Mouse (Mus musculus) cerebellum, postnatal 25 days (tissue): ENCODE measurements around the gene Gadd45b.
A peak's percentile ranks its signal among the peaks of the same experiment; 100 is the strongest.

Experiments
- DNase-seq, 2 experiments: peaks; one replicate each; pipeline ENCODE4 v3.0.0; 2021; ENCODE audit warnings: mixed read lengths in 2 of 2

Gene Gadd45b

DNA sequence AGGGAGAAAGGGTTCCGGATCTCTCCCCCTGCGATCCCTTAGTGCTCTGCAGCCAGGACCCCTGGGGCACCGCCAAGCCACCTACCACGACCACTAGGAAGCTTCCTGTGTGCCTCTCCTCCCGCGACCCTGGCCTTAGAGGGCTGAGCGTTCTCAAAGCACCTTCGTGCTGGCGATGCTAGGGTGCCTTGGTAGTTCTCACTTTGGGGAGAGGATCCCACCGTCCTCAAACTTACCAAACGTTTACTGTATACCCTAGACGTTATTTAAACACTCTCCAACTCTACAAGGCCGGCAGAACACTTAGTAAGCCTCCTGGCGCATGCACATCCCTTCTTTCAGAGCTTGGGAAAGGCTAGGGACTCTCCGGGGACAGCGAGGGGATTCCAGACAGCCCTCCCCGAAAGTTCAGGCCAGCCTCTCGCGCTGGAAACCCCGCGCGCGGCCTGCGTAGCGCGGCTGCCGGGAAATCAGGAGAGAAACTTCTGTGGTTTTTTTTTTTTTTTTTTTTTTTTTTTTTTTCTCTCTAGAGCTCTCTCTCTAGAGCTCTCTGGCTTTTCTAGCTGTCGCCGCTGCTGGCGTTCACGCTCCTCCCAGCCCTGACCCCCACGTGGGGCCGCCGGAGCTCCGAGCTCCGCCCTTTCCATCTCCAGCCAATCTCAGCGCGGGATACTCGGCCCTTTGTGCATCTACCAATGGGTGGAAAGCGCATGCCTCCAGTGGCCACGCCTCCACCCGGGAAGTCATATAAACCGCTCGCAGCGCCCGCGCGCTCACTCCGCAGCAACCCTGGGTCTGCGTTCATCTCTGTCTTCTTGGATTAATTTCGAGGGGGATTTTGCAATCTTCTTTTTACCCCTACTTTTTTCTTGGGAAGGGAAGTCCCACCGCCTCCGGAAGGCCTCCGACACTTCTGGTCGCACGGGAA, at the start of gene Gadd45b:
TSS of gene Gadd45b (plus strand) at position 775 of the 928 bp plus-strand sequence.
- peak; percentile 98 to 99 for DNase-seq

DNA sequence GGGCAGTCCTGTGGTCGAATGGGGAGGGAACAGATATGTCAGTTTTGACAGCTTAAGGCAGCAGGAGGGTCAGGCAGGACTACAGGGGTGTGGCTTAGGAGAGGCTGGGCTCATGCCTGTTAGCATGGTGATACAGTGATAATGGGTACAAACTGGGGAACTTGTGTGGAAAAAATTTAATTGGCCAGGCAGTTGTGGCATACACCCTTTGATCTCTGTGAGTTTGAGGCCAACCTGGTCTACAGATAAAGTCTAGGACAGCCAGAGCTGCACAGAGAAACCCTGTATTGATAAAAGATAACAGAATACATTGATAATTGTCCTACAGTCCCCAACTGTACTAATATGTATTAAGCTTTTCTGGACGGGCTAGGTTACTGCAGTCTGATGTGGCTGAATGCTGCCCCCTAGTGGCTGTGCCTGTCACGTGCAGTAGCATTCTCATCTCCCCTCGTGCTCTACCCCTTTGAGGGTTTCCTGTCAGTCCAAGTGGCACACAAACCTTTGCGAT, 49.7 kb upstream of the Gadd45b start:
- peak; percentile 77 to 87 for DNase-seq

DNA sequence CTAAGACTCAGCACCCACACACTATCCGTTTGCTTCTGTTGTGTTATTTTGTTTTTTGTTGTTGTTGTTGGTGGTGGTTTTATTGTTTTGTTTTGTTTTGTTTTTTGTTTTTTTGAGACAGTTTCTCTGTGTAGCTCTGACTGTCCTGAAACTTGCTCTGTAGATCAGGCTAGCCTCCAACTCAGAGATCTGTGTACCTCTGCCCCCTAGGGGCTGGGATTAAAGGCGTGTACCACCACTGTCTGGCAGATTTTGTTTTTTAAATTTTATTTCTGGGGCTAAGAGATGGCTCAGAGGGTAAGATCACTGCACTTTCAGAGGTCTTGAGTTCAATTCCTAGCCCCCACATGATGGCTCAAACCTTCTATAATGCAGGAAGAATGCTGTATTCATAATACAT, 49.0 kb upstream of the Gadd45b start:
- no peak for DNase-seq

DNA sequence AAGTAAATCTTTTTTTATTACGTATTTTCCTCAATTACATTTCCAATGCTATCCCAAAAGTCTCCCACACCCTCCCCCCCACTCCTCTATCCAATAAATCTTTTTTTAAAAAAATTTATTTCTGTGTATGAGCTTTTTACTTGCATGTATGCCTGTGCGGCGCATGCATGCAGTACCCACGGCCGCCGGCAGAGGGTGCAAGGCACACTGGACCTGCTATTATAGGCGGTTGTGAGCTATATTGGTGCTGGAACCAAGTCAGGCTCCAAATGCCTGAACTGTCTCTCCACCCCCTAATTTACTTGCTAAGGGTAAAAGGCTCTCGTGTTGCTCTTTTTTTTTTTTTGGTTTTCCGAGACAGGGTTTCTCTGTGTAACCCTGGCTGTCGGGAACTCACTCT, 48.6 kb upstream of the Gadd45b start:
- DNase-seq: peak; percentile 82 to 88

DNA sequence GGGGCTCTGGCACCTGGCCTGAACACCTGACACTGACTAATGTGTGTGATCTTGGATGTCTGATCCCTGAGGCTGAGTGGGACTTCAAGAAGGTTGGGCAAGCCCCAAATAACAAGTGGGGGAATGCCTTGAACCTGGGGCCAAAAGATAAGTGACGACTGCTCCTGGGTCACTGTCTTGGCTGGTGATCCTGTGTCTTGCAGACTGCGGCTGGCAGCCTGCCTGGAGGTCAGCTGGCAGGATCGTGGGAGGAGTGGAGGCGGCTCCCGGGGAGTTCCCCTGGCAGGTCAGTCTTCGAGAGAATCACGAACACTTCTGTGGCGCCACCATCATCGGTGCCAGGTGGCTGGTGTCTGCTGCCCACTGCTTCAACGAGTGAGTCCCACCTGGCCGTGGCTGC, 42.7 kb upstream of the Gadd45b start:
- DNase-seq: peak; percentile 85 to 91

DNA sequence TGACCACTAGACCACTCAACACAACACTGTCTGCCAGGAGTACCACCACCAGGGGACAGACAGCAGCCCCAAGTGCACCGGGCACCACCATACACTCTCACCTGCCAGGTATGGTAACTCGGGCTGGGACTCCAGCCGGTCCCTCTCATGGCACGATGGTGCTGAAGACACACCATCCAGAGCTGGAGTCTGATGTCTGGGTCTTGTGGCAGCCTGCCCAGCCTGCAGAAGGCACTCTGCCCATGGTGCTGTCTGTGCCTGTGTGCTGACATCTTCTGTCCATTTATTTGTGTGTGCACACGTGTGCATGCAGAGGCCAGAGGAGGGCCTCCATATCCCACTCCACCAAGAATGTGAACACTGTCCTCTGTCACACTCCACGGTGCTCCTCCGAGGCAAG, 34.8 kb upstream of the Gadd45b start:
- peak in 1 of 2 experiments; percentile 51 for DNase-seq

DNA sequence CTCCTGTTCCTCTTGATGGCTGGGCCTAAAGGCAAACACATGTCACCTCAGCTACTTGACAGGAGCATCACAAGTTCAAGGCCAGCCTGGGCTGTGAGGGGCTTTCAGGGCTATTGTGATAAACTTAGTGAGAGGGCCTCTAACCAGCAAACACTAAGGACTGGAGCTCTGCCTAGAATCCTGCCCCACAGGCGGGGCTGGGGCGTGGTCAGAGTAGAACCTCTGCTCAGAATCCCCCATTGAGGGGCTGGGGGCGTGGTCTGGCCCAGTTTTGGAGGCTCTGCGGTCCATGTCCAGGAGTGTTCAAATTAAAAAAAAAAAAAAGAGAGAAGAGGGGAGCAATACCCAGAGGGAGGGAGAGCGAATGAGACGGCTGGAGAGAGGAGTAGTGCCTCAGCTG, 34.2 kb upstream of the Gadd45b start:
- DNase-seq: no peak

DNA sequence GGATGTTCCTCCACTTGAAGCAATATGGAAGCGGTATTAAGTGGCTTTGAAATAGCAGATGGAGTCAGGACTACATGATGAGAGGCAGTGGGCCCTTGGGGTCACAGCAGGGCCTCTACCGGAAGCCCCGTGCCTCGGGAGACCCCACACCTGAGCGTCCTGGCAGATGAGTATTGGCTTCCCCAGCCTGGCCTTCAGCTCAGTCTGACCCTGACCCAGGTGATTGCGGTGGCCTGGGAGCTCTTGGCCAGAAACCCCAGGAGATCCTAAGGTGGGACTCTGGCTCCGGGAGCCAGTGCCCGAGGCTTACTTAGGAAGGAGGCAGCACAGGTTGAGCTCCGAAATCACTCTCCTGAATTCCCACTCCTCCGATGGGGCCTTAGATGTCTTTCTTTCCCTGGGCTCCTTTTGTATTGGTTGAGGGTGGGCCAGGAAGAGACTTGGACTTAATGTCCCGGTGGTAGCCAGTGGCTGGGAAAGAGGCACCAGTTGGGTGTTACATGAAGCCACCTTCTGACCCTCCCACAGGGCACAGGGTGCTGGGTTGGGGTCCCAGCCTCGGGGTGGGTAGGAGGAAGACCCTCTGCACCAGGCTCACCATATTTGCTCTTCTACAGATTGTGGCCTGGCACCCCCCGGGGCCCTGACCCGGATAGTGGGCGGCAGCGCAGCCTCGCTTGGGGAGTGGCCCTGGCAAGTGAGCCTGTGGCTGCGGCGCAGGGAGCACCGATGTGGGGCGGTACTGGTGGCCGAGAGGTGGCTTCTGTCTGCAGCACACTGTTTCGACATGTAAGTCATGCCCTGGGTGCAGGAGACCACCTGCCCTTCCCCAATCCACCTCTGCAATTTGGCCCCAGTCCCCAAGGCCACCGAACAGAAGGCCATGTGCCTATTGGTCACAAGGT, 33.0 kb upstream of the Gadd45b start:
- no peak for DNase-seq

DNA sequence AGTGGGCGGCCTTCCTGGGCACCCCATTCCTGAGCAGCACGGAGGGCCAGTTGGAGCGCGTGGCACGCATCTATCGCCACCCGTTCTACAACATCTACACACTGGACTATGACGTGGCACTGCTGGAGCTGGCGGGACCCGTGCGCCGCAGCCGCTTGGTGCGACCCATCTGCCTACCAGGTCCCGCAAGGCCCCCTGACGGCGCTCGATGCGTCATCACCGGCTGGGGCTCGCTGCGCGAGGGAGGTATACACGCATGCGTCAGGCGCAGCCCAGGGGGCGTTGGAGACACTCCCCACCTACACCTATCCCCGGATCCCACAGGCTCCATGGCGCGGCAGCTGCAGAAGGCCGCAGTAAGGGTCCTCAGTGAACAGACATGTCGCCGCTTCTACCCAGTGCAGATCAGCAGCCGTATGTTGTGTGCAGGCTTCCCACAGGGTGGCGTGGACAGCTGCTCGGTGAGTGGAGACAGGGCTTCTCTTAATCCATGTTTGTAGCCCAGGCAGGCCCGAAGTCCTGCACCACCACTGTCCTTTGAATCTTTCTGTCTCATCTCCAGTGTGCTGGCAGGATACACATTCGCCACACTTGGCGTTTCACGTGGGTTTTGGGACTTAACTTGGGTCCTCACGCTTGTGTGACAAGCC, 31.9 kb upstream of the Gadd45b start:
- DNase-seq: peak in 1 of 2 experiments; percentile 34

DNA sequence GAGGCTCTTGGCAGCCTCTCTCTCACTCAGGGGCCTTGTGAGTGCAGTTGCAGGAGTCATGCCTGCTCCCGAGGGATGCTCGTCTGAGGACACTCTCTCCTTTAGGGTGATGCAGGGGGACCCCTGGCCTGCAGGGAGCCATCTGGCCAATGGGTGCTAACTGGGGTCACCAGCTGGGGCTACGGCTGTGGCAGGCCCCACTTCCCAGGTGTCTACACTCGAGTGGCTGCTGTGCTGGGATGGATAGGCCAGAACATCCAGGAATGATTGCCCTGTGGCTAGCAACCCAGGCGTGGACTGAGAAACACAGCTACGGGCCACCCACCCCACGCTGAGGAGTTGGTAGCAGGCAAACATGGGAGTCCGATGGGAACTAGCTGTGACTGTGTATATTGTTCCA, 30.8 kb upstream of the Gadd45b start:
- DNase-seq: peak in 1 of 2 experiments; percentile 36

DNA sequence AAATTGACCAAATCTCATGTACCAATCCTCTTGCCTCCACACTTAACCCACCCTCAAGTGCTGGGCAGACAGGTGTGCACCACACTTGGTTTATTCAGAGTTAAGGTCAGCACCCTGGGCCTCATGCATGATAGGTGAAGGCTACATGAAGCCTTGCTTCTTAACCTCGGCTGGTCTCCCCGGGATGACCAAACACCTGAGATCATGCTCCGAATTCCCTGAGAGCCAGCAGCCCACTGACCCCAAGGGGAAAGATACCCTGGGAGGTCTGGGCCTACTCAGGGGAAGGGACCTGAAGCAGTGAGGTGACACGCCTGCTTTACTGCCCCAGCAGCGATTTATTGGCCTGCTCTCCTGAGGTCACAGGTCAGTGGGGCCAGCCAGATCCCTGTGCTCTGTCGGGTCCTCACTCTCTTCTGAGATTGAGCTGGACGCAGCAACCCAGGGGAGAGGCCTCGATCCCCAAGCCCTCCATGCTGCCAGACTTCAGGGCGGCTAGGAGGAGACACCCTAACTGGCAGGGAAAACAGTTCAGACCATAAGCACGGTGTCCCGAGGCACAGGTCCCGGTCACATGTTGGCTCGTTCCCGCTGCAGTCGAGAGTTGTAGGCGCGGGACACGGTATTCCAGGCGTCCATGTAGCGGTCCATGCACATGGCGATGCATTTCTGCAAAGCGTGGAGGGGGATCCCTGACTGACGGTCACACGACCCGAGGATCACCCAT, 30.1 kb upstream of the Gadd45b start:
- DNase-seq: no peak

DNA sequence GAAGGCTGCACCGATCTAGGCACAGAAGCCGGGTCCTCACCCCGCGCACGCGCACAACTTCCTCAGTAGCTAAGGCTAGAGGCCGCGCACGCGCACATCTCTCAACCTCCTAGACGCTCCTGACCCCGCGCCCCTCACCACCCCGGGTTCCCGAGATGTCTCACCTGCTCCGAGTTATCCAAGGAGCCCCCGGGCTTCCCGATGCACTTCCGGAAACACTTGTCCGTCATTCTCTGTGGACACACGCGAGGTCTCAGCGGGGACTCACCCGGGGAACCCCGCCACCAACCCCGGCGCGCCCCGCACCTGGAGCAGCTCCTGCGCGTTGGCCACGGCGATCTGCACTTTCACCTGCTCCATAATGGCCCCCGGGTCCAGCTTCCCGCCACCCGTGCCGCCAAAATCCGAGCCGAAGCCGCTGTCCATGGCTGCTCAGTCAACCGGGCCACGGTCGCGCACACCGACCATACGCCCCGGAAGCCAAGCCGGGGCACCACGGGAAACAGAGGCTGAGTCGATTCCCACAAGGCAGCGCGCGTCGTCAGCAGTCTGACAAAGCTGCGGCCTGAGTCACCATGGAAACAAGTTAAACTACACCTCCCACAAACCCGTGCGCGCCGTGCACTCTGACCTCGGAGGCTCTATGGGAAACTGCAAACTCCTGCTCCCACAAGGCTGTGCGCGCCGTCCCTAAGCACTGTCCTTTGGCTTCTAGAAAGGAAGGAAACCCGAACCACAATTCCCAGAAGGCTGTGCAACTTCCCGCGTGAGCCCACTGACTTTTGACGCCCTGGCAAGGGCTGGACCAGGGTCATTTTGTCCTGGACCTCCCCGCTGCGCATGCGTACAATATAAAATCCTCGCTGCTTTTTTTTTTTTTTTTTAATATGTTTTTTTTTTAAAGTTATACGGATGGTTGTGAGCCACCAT, 29.3 kb upstream of the Gadd45b start, which contains the start of gene Timm13:
TSS of gene Timm13 (minus strand) at position 652 of the 930 bp plus-strand sequence.
- peak; percentile 97 for DNase-seq

DNA sequence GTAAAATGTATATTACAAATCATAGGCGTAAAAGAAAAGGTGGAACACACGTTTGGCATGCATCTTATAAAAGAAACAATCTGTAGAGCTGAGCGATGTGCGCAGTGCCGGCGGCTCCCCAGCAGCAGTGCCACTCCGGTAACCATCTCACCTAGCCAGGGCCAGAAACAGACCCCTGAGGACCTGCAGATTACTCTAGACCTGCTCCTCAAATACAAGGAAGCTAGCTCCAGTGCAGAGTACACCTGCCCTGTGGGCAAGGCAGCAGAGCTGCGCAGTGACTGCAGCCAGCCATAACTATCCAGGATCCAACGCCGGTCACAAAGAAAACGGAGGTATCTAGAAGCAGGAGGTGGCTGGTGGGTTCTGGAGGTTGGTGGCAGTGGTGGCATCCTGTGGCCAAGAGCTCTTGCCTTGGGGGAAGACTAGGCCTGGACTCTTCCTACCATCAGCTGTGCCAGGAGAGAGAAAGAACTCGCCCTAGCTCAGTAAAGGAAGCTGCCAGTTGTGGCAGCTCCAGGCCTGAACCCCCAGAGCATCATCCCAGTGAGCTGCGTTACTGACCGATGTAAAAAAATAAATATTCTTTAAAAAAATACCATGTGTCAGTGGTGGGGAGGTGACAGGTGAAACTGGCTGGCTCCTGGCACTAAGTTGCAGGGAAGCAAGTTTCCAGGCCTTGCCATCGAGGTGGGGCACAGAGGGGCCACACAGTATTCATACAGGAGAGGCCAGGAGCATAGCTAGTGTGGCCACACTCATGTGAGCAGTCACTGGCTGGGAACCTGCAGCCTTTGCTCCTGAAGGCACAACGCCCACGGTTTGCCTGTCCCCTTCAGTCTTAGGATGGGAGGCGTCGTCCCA, 28.2 kb upstream of the Gadd45b start:
- peak; percentile 44 for DNase-seq

DNA sequence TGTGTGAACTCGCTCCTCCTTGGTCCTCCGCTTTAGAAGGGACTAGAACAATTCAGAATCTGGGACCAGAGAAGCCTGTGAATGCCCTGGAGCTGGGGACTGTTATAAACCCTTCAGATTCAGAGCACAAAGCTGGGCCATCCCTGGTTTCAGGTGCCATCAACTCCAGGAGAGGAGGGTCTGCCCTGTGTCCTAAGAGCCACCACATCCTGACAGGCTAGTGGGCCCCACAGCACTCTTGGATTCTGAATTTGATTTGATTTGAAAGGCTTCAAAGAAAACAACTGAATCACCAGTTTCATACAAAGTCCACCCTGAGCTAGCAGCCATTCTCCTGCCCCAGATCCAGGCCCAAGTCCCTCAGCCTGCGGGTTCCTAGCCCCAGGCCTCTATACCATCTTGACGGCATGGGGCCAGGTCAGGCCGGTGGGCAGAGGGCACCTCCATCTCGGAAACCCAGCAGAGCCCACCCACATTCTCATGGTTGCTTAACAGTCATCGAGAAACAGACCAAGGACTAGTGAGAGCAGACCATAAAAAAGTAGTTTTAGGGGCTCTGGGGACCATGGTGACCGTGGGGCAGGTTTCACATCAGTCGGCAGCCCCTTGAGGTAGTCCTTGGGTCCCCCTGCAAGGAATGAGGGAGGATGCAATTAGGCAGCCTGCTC, 27.5 kb upstream of the Gadd45b start:
- no peak for DNase-seq

DNA sequence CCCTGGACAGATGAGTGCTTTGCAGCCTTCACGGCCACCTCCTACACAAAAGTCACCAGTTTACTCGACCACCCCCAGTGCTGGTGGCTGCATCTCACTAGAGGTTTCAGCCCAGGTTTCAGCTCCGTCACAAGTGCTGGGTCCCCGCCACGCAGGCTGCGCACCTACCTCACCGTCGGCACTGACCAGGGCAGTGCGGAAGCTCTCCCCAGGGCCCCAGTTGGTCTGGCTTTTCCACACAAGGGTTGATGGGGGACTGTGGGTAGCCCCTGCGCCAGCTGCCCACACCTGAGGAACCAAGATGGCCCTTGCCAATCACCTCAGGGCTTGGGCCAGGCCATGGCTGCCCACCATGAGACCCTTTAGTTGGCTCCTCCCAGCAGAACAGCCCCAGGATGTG, 26.6 kb upstream of the Gadd45b start:
- peak in 1 of 2 experiments; percentile 24 for DNase-seq

DNA sequence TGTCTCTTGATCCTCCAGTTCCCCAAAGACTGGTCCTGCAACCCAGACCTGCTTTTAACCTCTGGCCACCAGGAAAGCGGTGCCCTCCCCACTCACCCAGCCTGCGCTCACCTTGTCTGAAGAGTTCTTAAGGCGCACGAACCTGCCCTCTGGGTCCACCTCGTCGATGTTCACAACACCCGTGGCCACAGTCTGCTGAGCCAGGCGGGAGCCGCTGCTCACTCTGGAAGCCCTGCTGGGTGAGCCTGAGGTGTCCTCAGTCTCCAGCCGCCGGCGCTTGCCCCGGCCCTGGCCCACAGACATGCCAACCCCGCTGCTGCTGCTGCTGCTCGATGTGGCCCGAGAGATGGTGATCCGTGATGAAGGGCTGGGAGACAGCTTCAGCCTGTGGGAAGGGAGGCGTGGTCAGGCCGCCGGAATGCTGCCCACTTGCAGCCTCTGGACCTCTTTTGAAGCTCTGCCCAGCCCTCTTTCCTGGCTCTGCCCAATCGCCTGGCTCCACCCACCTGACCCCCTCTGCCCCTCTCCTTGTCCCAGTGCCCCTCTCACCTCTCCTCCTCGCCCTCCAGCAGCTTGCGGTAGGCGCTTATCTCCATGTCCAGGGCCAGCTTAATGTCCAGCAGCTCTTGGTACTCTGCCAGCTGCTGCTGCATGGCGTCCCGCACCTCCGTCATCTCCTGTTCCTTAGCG, 25.7 kb upstream of the Gadd45b start:
- peak in 1 of 2 experiments; percentile 38 for DNase-seq

DNA sequence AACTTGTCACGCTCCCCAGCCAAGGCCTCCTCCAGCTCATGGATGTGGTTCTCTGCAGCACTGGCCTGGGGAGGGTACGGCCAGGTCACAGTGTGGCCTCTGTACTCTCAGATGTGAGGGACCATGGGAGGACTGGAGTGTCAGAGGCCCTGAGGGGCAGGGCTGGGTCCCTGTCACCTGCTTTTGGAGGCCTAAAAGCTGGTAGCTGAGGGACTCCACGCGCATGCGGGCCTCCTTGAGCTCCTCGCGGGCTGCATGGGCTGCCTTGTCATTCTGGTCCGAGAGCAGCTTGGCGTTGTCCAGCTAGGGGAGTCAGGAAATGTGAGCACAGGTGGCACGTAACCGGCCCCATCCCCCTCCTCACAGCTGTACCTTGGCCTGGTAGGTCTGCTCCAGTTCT, 25.2 kb upstream of the Gadd45b start:
- DNase-seq: peak in 1 of 2 experiments; percentile 29

DNA sequence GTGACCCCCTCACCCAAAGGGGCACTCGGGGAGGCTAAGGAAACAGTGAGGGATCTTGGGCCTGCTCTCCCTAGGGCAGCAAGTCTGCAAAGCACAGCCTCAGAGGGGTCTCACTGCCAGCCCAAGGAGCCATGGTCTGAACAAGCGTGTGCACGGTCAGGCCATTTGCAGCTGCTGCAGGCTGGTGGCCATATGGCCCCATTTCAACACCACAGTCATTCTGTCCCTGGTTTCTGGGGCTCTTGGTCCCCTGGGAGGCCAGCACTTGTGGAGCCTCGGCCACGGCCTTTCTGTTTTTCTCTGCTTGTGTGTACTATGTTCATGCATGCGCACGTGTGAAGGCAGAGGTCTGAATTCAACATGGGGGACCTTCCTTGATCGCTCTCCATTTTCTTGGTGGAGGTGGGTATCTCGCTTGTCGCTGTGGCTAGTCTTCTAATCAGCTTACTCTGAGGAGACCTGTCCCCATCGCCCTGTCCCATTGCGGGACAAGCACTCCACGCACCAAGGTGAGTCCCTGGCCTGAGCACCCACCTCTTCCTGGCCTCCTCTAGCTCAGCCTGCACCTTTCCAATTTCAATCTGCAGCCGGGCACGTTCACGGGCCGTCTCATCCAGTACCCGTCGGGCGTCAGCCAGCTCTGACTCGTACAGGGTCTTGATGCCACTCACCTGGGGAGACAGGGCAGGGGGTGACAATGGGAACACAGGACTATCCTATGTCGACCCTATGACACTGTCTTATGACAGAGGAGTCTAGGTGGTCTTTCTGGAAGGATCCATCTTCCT, 20.3 kb upstream of the Gadd45b start:
- DNase-seq: no peak
